Mouse (Mus musculus): ENCODE results near the gene Dapk3.

- no peak for TF ChIP-seq POLR2A (IDR thresholded peaks at IDR 0.05; ENCODE audit: low read depth, low read length)
- no peak for TF ChIP-seq CTCF (IDR thresholded peaks at IDR 0.05; ENCODE audit: extremely low read depth, insufficient read depth, insufficient read length, insufficient replicate concordance)
Measured at GRCm38 (mm10) chr10:81192968-81193501, 10.2 kb downstream of the Dapk3 start.
